Mouse (Mus musculus) left cerebral cortex, adult 11 months (tissue): ENCODE data around the gene Ccdc88c.

Experiments used
- DNase-seq: peaks from one replicate; pipeline ENCODE4 v3.0.0; 2022; ENCODE audit warnings: low spot score

The Ccdc88c gene

GRCm38 (mm10) chr12:100877936-100878335 is 150.9 kb downstream of the Ccdc88c start:
- DNase-seq: no peak

- DNase-seq: no peak
Measured at GRCm38 (mm10) chr12:100875960-100876359, 152.9 kb downstream of the Ccdc88c start.

GRCm38 (mm10) chr12:100875553-100875952 is 153.3 kb downstream of the Ccdc88c start:
- peak; percentile 29 for DNase-seq

GRCm38 (mm10) chr12:100873612-100874011 is 155.2 kb downstream of the Ccdc88c start:
- no peak for DNase-seq

- DNase-seq: no peak
Measured at GRCm38 (mm10) chr12:100871841-100872240, 157.0 kb downstream of the Ccdc88c start.

GRCm38 (mm10) chr12:100871234-100871633 is 157.6 kb downstream of the Ccdc88c start:
- DNase-seq: no peak

GRCm38 (mm10) chr12:100868049-100868622 is 160.7 kb downstream of the Ccdc88c start:
- no peak for DNase-seq

GRCm38 (mm10) chr12:100867097-100867496 is 161.8 kb downstream of the Ccdc88c start:
- DNase-seq: no peak

- no peak for DNase-seq
Measured at GRCm38 (mm10) chr12:100865509-100866078, 163.3 kb downstream of the Ccdc88c start.

- no peak for DNase-seq
Measured at GRCm38 (mm10) chr12:100865072-100865471, 163.8 kb downstream of the Ccdc88c start.

- no peak for DNase-seq
Measured at GRCm38 (mm10) chr12:100862856-100863446, 165.9 kb downstream of the Ccdc88c start.

- DNase-seq: no peak
Measured at GRCm38 (mm10) chr12:100862272-100862671, 166.6 kb downstream of the Ccdc88c start.
